Mouse (Mus musculus): Measurements from ENCODE around the gene Gm20826. TPM values are rescaled to one million over a fixed set of nuclear protein-coding genes. Genes with fewer than 3 reads are reported as not detected.
"Not testable (repeated sequence)": the region's sequence is repeated elsewhere in the genome, so short reads cannot be mapped to it uniquely, and the experiment has no call there.

Gene Gm20826
- polyA plus RNA-seq (2015; fragmentation: Nextera tagmentation; extraction: Ambion mirVana): not detected in 2 replicates

GRCm38 (mm10) chrY:7638389-7638788, at the start of gene Gm20826:
Gene Gm20826 (minus strand): TSS chrY:7638489.
- not testable (repeated sequence) for H3K27me3 ChIP-seq; H3K9me3 ChIP-seq; H3K27ac ChIP-seq; H3K4me3 ChIP-seq; H3K4me1 ChIP-seq; ATAC-seq (ENCODE audit: borderline replicate concordance, extremely low read depth, low FRiP score, low TSS enrichment); H3K36me3 ChIP-seq; H3K4me2 ChIP-seq; H3K9ac ChIP-seq
- WGBS: no CpG with 5 or more reads among the region's 3 CpGs

Other genes with a start within 250 kb of the Gm20826 start
- gene Gm21788, start 233.5 kb downstream of the Gm20826 start, polyA plus RNA-seq (2015; fragmentation: Nextera tagmentation; extraction: Ambion mirVana): not detected in 2 replicates
- gene Gm28576, start 84.5 kb upstream of the Gm20826 start, polyA plus RNA-seq (2015; fragmentation: Nextera tagmentation; extraction: Ambion mirVana): not detected in 2 replicates

Data from lung, embryonic 15.5 days (tissue).